Mouse (Mus musculus): Measurements from ENCODE around the gene Atoh7. TPM values are rescaled to one million over a fixed set of nuclear protein-coding genes. Genes with fewer than 3 reads are reported as not detected.

Atoh7 gene
- polyA plus RNA-seq, 1 experiment from 2014 or later, result 0.25 TPM

- Histone ChIP-seq H3K4me1 (no peaks in the 10 kb centered on the region), H3K9me3 (replicated peaks) (no peaks in the 10 kb centered on the region), H3K4me3 (no peak overlapping the region), H3K27ac (replicated peaks) (no peak overlapping the region), H3K27me3 (ENCODE audit: low read depth, poor library complexity, severe bottlenecking) (no peaks in the 10 kb centered on the region), H3K36me3 (no peaks in the 10 kb centered on the region)
- DNase-seq (ENCODE audit: low spot score), result no peak
- 88% methylated on average over 6 of the region's 6 CpGs for WGBS
Observed at GRCm38 (mm10) chr10:63132356-63132755, 32.9 kb downstream of the Atoh7 start.

DNA sequence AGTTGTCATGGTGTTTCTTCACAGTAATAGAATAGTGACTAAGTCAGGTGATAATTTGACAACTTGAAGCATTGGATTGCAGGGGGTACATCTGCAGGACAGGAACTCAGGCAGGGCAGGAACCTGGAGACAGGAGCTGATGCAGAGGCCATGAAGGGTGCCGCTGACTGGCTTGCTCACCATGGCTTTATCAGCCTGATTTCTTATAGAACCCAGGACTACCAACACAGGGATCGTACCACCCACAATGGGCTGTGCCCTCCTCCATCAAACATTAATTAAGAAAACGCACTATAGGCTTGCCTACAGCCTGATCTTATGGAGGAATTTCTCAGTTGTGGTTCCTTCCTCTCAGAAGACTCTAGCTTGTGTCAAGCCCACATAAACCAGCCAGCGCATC lies 33.9 kb downstream of the Atoh7 start:
- no peaks in the 10 kb centered on the region for H3K9me3 ChIP-seq (replicated peaks)
- H3K36me3 ChIP-seq, result no peaks in the 10 kb centered on the region
- H3K4me3 ChIP-seq, result no peak overlapping the region
- H3K27me3 ChIP-seq (ENCODE audit: low read depth, poor library complexity, severe bottlenecking), result no peaks in the 10 kb centered on the region
- DNase-seq (ENCODE audit: low spot score), result no peak
- no peaks in the 10 kb centered on the region for H3K4me1 ChIP-seq
- WGBS, result 89% methylated on average over 4 of the region's 4 CpGs
- H3K27ac ChIP-seq (replicated peaks), result no peak overlapping the region

DNA sequence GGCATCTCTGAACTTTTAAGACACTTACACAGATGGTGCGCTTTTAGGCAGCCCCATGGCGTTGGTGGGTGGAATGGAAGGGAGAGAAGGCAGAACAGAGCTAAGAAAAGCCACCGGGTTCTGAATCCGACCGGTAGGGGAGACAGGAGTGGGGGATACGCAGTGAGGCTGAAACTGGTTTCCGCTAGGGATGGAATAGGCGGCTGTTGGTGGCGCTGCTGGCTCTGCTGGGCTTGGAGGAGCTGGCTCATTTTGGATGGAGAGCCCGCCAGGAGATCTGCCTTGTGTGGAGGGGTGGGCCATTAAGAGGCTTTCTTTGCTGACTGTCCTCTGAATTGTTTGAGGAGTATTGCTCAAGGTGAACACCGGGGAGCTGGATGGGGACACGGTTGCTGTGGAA lies 36.2 kb downstream of the Atoh7 start:
- Histone ChIP-seq H3K36me3 (no peaks in the 10 kb centered on the region), H3K27ac (replicated peaks) (no peak overlapping the region), H3K27me3 (ENCODE audit: low read depth, poor library complexity, severe bottlenecking) (no peaks in the 10 kb centered on the region), H3K9me3 (replicated peaks) (no peaks in the 10 kb centered on the region), H3K4me3 (no peak overlapping the region), H3K4me1 (no peaks in the 10 kb centered on the region)
- no peak for DNase-seq (ENCODE audit: low spot score)
- whole genome bisulfite sequencing, result 53% methylated on average over 12 of the region's 12 CpGs

DNA sequence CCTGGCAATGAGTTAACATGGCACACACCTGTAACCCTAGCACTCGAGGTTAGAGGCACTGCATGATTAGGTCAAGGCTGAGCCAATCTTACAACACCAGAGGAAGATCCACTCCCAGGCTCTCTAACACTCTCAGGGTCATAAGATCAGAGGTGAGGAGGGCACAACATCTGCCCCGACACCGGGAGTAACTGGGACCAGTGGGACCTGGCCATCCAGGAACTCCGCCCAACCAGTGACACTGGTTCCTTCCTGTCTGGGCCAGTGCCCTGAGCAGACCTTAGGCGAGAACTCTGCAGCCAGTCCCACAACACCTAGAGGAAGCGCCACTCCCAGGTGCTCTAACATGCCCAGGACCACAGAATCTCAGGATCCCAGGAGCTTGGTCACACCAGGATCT lies 37.0 kb downstream of the Atoh7 start:
- Histone ChIP-seq H3K27ac (replicated peaks) (no peak overlapping the region), H3K27me3 (ENCODE audit: low read depth, poor library complexity, severe bottlenecking) (no peaks in the 10 kb centered on the region), H3K36me3 (no peaks in the 10 kb centered on the region), H3K4me3 (no peak overlapping the region), H3K9me3 (replicated peaks) (no peaks in the 10 kb centered on the region), H3K4me1 (no peaks in the 10 kb centered on the region)
- 83% methylated on average over 6 of the region's 6 CpGs for WGBS
- no peak for DNase-seq (ENCODE audit: low spot score)

GRCm38 (mm10) chr10:63142660-63143059 lies 43.2 kb downstream of the Atoh7 start:
- no peaks in the 10 kb centered on the region for H3K27me3 ChIP-seq (ENCODE audit: low read depth, poor library complexity, severe bottlenecking)
- no peak overlapping the region for H3K27ac ChIP-seq (replicated peaks)
- no peaks in the 10 kb centered on the region for H3K9me3 ChIP-seq (replicated peaks)
- no peaks in the 10 kb centered on the region for H3K36me3 ChIP-seq
- WGBS, result 91% methylated on average over 13 of the region's 13 CpGs
- H3K4me3 ChIP-seq, result no peak overlapping the region
- H3K4me1 ChIP-seq, result no peaks in the 10 kb centered on the region
- no peak for DNase-seq (ENCODE audit: low spot score)

Other genes with a start within 250 kb of the Atoh7 start
- 24.8 and 31.3 TPM in 2 replicates for gene Tet1, start 190.7 kb upstream of the Atoh7 start, polyA plus RNA-seq (2016; fragmentation: Nextera tagmentation; extraction: Ambion mirVana)
- 8.5 and 9.4 TPM in 2 replicates for gene Slc25a16, start 179.0 kb upstream of the Atoh7 start, polyA plus RNA-seq (2016; fragmentation: Nextera tagmentation; extraction: Ambion mirVana)
- gene Dna2, start 152.6 kb upstream of the Atoh7 start, polyA plus RNA-seq (2016; fragmentation: Nextera tagmentation; extraction: Ambion mirVana), result 28.7 and 31.9 TPM in 2 replicates
- gene Rufy2, start 119.4 kb upstream of the Atoh7 start, polyA plus RNA-seq (2016; fragmentation: Nextera tagmentation; extraction: Ambion mirVana), result 24.9 and 25.3 TPM in 2 replicates
- gene Hnrnph3, start 75.4 kb upstream of the Atoh7 start, polyA plus RNA-seq (2016; fragmentation: Nextera tagmentation; extraction: Ambion mirVana), result 215 and 228 TPM in 2 replicates
- gene Pbld2, start 75.3 kb upstream of the Atoh7 start, polyA plus RNA-seq (2016; fragmentation: Nextera tagmentation; extraction: Ambion mirVana), result 0.89 and 1.1 TPM in 2 replicates
- 1.3 and 1.5 TPM in 2 replicates for gene Pbld1, start 39.5 kb upstream of the Atoh7 start, polyA plus RNA-seq (2016; fragmentation: Nextera tagmentation; extraction: Ambion mirVana)
- gene Mypn, start 104.3 kb downstream of the Atoh7 start, polyA plus RNA-seq (2016; fragmentation: Nextera tagmentation; extraction: Ambion mirVana), result 0.15 and 0.22 TPM in 2 replicates
- gene Herc4, start 144.2 kb downstream of the Atoh7 start, polyA plus RNA-seq (2016; fragmentation: Nextera tagmentation; extraction: Ambion mirVana), result 46.7 and 46.9 TPM in 2 replicates

All from midbrain, embryonic 10.5 days (tissue).